Comparison of ENCODE assay signal across 21 mouse cellular contexts in the genomic region with DNA sequence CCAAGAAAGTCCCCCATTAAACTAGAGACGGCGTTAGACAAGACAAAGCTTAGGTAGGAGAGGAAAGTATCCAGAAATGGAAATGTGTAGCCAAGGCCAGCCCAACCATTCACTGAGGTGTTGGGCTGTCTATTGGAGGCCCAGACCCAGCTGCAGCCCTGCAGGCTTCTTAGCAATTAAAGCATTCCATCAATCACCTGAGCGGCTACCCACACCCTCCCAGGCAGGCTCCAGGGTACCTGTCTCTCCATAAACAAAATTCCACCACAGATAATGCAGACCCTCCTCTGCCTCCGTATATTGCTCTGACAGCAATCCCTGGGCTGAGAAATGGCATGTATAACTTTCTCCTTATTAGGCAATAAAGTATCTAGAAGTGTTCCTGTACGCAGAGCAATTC.
DNase-seq lines count a peak whose midpoint lies in the region; ATAC-seq and TF ChIP-seq lines count a peak whose summit lies in the region.
"Had no signal": no experiment of that assay in that cellular context is flagged by ENCODE, and none has a peak within 500 bp of the region (broad histone marks: within the 10 kb centered on the region; RNA-seq: fewer than 3 reads in every experiment).

No protein-coding gene starts in this region.

- no peak overlapping the region for H3K4me3 ChIP-seq in intestine, embryonic 14.5 days (ENCODE audit: low read depth, low read length)
- H3K4me3 ChIP-seq in intestine, postnatal 0 days (ENCODE audit: low read depth, low read length), result no peak overlapping the region
- no peak overlapping the region for H3K4me3 ChIP-seq in intestine, embryonic 15.5 days (replicated peaks)
- H3K4me3 ChIP-seq in limb, embryonic 12.5 days (replicated peaks), result no peak overlapping the region
- H3K4me3 ChIP-seq in stomach, embryonic 15.5 days (replicated peaks), result no peak overlapping the region
- H3K4me3 ChIP-seq: embryonic facial prominence, embryonic 10.5 days; forebrain, embryonic 13.5 days; heart, embryonic 13.5 days; hindbrain, embryonic 12.5 days had no signal

- peak; percentile 81 for ATAC-seq in intestine, embryonic 14.5 days (replicated peaks; ENCODE audit: low FRiP score, low TSS enrichment, low read depth)
- no peak for ATAC-seq in intestine, postnatal 0 days
- ATAC-seq in intestine, embryonic 15.5 days, result peak; percentile 71
- no peak for ATAC-seq in limb, embryonic 12.5 days (ENCODE audit: insufficient number of reproducible peaks, insufficient read depth, low FRiP score, low TSS enrichment, low read depth)
- ATAC-seq in stomach, embryonic 15.5 days (ENCODE audit: insufficient read depth, low FRiP score, low read depth), result peak; percentile 63; the same call in 1 of the 2 replicates
- ATAC-seq: activated CD4-positive, CD25-positive, alpha-beta regulatory T cell, adult 4 months; forebrain, embryonic 13.5 days; forebrain, postnatal 0 days; hindbrain, postnatal 0 days; Patski had no signal

- TF ChIP-seq CTCF in intestine, postnatal 0 days (IDR thresholded peaks at IDR 0.05; ENCODE audit: low read depth), result no peak

- no peak for DNase-seq in intestine, embryonic 14.5 days (ENCODE audit: low spot score)
- DNase-seq in gastrocnemius, adult 8-10 months (ENCODE audit: low spot score in 2 of 2), result no peak
- no peak for DNase-seq in ovary, postnatal 36 days (ENCODE audit: low spot score)
- DNase-seq: adrenal gland, postnatal 14 days; cerebellum, adult 18-20 months; cerebellum, postnatal 10 days; forebrain, postnatal 0 days; gastrocnemius, postnatal 36 days; heart, adult 11 months; heart, postnatal 4 days had no signal

- H3K9ac ChIP-seq in intestine, embryonic 14.5 days (ENCODE audit: low read length), result no peak overlapping the region
- no peak overlapping the region for H3K9ac ChIP-seq in intestine, postnatal 0 days (ENCODE audit: low read depth, low read length)
- no peak overlapping the region for H3K9ac ChIP-seq in intestine, embryonic 15.5 days
- no peak overlapping the region for H3K9ac ChIP-seq in limb, embryonic 12.5 days (replicated peaks)
- H3K9ac ChIP-seq in stomach, embryonic 15.5 days, result no peak overlapping the region
- H3K9ac ChIP-seq: forebrain, embryonic 13.5 days; forebrain, postnatal 0 days; heart, embryonic 13.5 days; hindbrain, embryonic 12.5 days had no signal

- peak overlapping the region; percentile 71 for H3K27ac ChIP-seq in intestine, embryonic 14.5 days (ENCODE audit: low read depth)
- no peak overlapping the region for H3K27ac ChIP-seq in intestine, postnatal 0 days (ENCODE audit: low read depth, low read length)
- H3K27ac ChIP-seq in intestine, embryonic 15.5 days, result no peak overlapping the region
- H3K27ac ChIP-seq in limb, embryonic 12.5 days, result peak overlapping the region; percentile 36; the same call in 1 of the 2 replicates
- H3K27ac ChIP-seq in stomach, embryonic 15.5 days, result no peak overlapping the region
- H3K27ac ChIP-seq: embryonic facial prominence, embryonic 10.5 days; forebrain, embryonic 13.5 days; heart, embryonic 13.5 days; hindbrain, embryonic 12.5 days; hindbrain, postnatal 0 days had no signal

- H3K4me1 ChIP-seq in intestine, embryonic 14.5 days (replicated peaks; ENCODE audit: control insufficient read depth, insufficient read depth, low read length), result peaks cover 7% of the 10 kb centered on the region; the same call in 1 of the 2 replicates
- H3K4me1 ChIP-seq in intestine, postnatal 0 days (replicated peaks; ENCODE audit: control insufficient read depth, insufficient read depth, low read length), result no peaks in the 10 kb centered on the region
- no peaks in the 10 kb centered on the region for H3K4me1 ChIP-seq in intestine, embryonic 15.5 days (replicated peaks)
- H3K4me1 ChIP-seq in limb, embryonic 12.5 days (replicated peaks), result peaks cover 8% of the 10 kb centered on the region; the same call in 1 of the 2 replicates
- H3K4me1 ChIP-seq in stomach, embryonic 15.5 days, result no peaks in the 10 kb centered on the region
- H3K4me1 ChIP-seq: embryonic facial prominence, embryonic 10.5 days; forebrain, embryonic 13.5 days; heart, embryonic 13.5 days; hindbrain, embryonic 12.5 days had no signal

- WGBS in intestine, embryonic 14.5 days, result 18% methylated on average over 5 of the region's 5 CpGs
- 38% methylated on average over 5 of the region's 5 CpGs for WGBS in intestine, postnatal 0 days
- 30% methylated on average over 5 of the region's 5 CpGs for WGBS in intestine, embryonic 15.5 days
- 41% methylated on average over 5 of the region's 5 CpGs for WGBS in limb, embryonic 12.5 days
- 26% methylated on average over 5 of the region's 5 CpGs for WGBS in stomach, embryonic 15.5 days

- H3K9me3 ChIP-seq in intestine, embryonic 14.5 days (ENCODE audit: control insufficient read depth, low read length), result no peaks in the 10 kb centered on the region
- H3K9me3 ChIP-seq in intestine, postnatal 0 days (ENCODE audit: control insufficient read depth), result no peaks in the 10 kb centered on the region
- H3K9me3 ChIP-seq in intestine, embryonic 15.5 days, result no peaks in the 10 kb centered on the region
- H3K9me3 ChIP-seq in limb, embryonic 12.5 days, result no peaks in the 10 kb centered on the region
- no peaks in the 10 kb centered on the region for H3K9me3 ChIP-seq in stomach, embryonic 15.5 days
- H3K9me3 ChIP-seq: embryonic facial prominence, embryonic 10.5 days; forebrain, embryonic 13.5 days; heart, embryonic 13.5 days; hindbrain, embryonic 12.5 days had no signal

- no peaks in the 10 kb centered on the region for H3K27me3 ChIP-seq in intestine, embryonic 14.5 days (replicated peaks; ENCODE audit: control insufficient read depth, insufficient read depth, low read length)
- H3K27me3 ChIP-seq in intestine, postnatal 0 days (replicated peaks; ENCODE audit: control insufficient read depth, insufficient read depth, low read length), result no peaks in the 10 kb centered on the region
- no peaks in the 10 kb centered on the region for H3K27me3 ChIP-seq in intestine, embryonic 15.5 days (replicated peaks)
- H3K27me3 ChIP-seq in limb, embryonic 12.5 days, result no peaks in the 10 kb centered on the region
- no peaks in the 10 kb centered on the region for H3K27me3 ChIP-seq in stomach, embryonic 15.5 days (replicated peaks)
- H3K27me3 ChIP-seq: forebrain, embryonic 13.5 days; heart, embryonic 13.5 days; hindbrain, embryonic 12.5 days; Patski had no signal

- H3K4me2 ChIP-seq in intestine, embryonic 14.5 days (ENCODE audit: low read length), result no peak overlapping the region
- H3K4me2 ChIP-seq in intestine, postnatal 0 days (replicated peaks; ENCODE audit: low read depth), result no peak overlapping the region
- H3K4me2 ChIP-seq in intestine, embryonic 15.5 days (replicated peaks), result no peak overlapping the region
- H3K4me2 ChIP-seq in limb, embryonic 12.5 days, result no peak overlapping the region
- H3K4me2 ChIP-seq in stomach, embryonic 15.5 days, result no peak overlapping the region
- H3K4me2 ChIP-seq: forebrain, embryonic 13.5 days; heart, embryonic 13.5 days; hindbrain, embryonic 12.5 days had no signal

- no peaks in the 10 kb centered on the region for H3K36me3 ChIP-seq in intestine, embryonic 14.5 days (ENCODE audit: control insufficient read depth, insufficient read depth, low read length)
- H3K36me3 ChIP-seq in intestine, postnatal 0 days (ENCODE audit: control insufficient read depth, insufficient read depth), result no peaks in the 10 kb centered on the region
- H3K36me3 ChIP-seq in intestine, embryonic 15.5 days, result no peaks in the 10 kb centered on the region
- H3K36me3 ChIP-seq in limb, embryonic 12.5 days, result no peaks in the 10 kb centered on the region
- H3K36me3 ChIP-seq in stomach, embryonic 15.5 days, result no peaks in the 10 kb centered on the region
- H3K36me3 ChIP-seq: embryonic facial prominence, embryonic 10.5 days; heart, embryonic 13.5 days; hindbrain, embryonic 12.5 days had no signal

Comparison
In these comparisons a context has a peak if more than half of its experiments do, and no peak if none do; other contexts are left out.
1. ATAC-seq: peak in intestine, embryonic 14.5 days (single experiment), intestine, embryonic 15.5 days (single experiment) and stomach, embryonic 15.5 days (single experiment); none in intestine, postnatal 0 days (single experiment) and limb, embryonic 12.5 days (single experiment).
2. H3K27ac ChIP-seq: peak in intestine, embryonic 14.5 days (single experiment) and limb, embryonic 12.5 days (single experiment); none in intestine, postnatal 0 days (single experiment), intestine, embryonic 15.5 days (single experiment) and stomach, embryonic 15.5 days (single experiment).